10 mouse cellular contexts compared by ENCODE assay signal in genomic region chr2:181677096-181677754, GRCm38 (mm10). TPM values are rescaled to one million over a fixed set of nuclear protein-coding genes. Genes with fewer than 3 reads are reported as not detected.
DNase-seq lines count a peak whose midpoint lies in the region; ATAC-seq and TF ChIP-seq lines count a peak whose summit lies in the region.
"Had no signal": no experiment of that assay in that cellular context is flagged by ENCODE, and none has a peak within 500 bp of the region (broad histone marks: within the 10 kb centered on the region; RNA-seq: fewer than 3 reads in every experiment).

No protein-coding gene starts in this region.

- TF ChIP-seq POLR2A in thymus, adult 2 months (IDR thresholded peaks at IDR 0.05; ENCODE audit: control insufficient read depth, extremely low read depth, insufficient read depth, low read length, poor library complexity) = no peak

- no peaks in the 10 kb centered on the region for H3K36me3 ChIP-seq in hindbrain, embryonic 12.5 days
- no peaks in the 10 kb centered on the region for H3K36me3 ChIP-seq in hindbrain, embryonic 11.5 days (ENCODE audit: control insufficient read depth, insufficient read depth, low read length)
- no peaks in the 10 kb centered on the region for H3K36me3 ChIP-seq in embryonic facial prominence, embryonic 14.5 days (ENCODE audit: control insufficient read depth, insufficient read depth, low read length)
- no peaks in the 10 kb centered on the region for H3K36me3 ChIP-seq in intestine, embryonic 15.5 days
- no peaks in the 10 kb centered on the region for H3K36me3 ChIP-seq in thymus, adult 2 months (ENCODE audit: control insufficient read depth, insufficient read depth, low read length)
- H3K36me3 ChIP-seq: G1E had no signal

- no peak overlapping the region for H3K9ac ChIP-seq in hindbrain, embryonic 12.5 days
- H3K9ac ChIP-seq in hindbrain, embryonic 11.5 days (ENCODE audit: low read depth, low read length) = no peak overlapping the region
- no peak overlapping the region for H3K9ac ChIP-seq in embryonic facial prominence, embryonic 14.5 days (ENCODE audit: low read depth, low read length)
- H3K9ac ChIP-seq in intestine, embryonic 15.5 days = no peak overlapping the region

- peaks cover 34% of the 10 kb centered on the region for H3K4me1 ChIP-seq in hindbrain, embryonic 12.5 days
- H3K4me1 ChIP-seq in hindbrain, embryonic 11.5 days (replicated peaks; ENCODE audit: control insufficient read depth, insufficient read depth, low read length) = peaks cover 7% of the 10 kb centered on the region
- H3K4me1 ChIP-seq in embryonic facial prominence, embryonic 14.5 days (ENCODE audit: control insufficient read depth, insufficient read depth, low read length) = peaks cover 13% of the 10 kb centered on the region; the same call in 1 of the 2 replicates
- H3K4me1 ChIP-seq in intestine, embryonic 15.5 days (replicated peaks) = peaks cover 14% of the 10 kb centered on the region; the same call in 1 of the 2 replicates
- peaks cover 13% of the 10 kb centered on the region for H3K4me1 ChIP-seq in thymus, adult 2 months (replicated peaks; ENCODE audit: control insufficient read depth, insufficient read depth, low read length)

- H3K9me3 ChIP-seq in hindbrain, embryonic 12.5 days (replicated peaks) = no peaks in the 10 kb centered on the region
- no peaks in the 10 kb centered on the region for H3K9me3 ChIP-seq in hindbrain, embryonic 11.5 days (ENCODE audit: control insufficient read depth, low read length)
- no peaks in the 10 kb centered on the region for H3K9me3 ChIP-seq in embryonic facial prominence, embryonic 14.5 days (ENCODE audit: control insufficient read depth, low read length)
- H3K9me3 ChIP-seq in intestine, embryonic 15.5 days = no peaks in the 10 kb centered on the region
- H3K9me3 ChIP-seq: G1E had no signal

- peaks cover 14% of the 10 kb centered on the region for H3K27me3 ChIP-seq in hindbrain, embryonic 12.5 days
- peaks cover 6% of the 10 kb centered on the region for H3K27me3 ChIP-seq in hindbrain, embryonic 11.5 days (ENCODE audit: control insufficient read depth, insufficient read depth, low read length)
- peaks cover 15% of the 10 kb centered on the region for H3K27me3 ChIP-seq in embryonic facial prominence, embryonic 14.5 days (replicated peaks; ENCODE audit: control insufficient read depth, insufficient read depth, low read length)
- peaks cover 31% of the 10 kb centered on the region for H3K27me3 ChIP-seq in intestine, embryonic 15.5 days (replicated peaks)
- peaks cover 5% of the 10 kb centered on the region; the same call in 1 of the 2 replicates for H3K27me3 ChIP-seq in thymus, adult 2 months (ENCODE audit: control insufficient read depth, insufficient read depth, low read length)

- H3K4me2 ChIP-seq in hindbrain, embryonic 12.5 days (replicated peaks) = no peak overlapping the region
- no peak overlapping the region for H3K4me2 ChIP-seq in hindbrain, embryonic 11.5 days (replicated peaks; ENCODE audit: low read depth, low read length)
- H3K4me2 ChIP-seq in embryonic facial prominence, embryonic 14.5 days (ENCODE audit: low read depth, low read length) = no peak overlapping the region
- H3K4me2 ChIP-seq in intestine, embryonic 15.5 days (replicated peaks) = no peak overlapping the region

- no peak for TF ChIP-seq CTCF in thymus, adult 2 months (IDR thresholded peaks at IDR 0.05; ENCODE audit: borderline replicate concordance, control insufficient read depth, extremely low read depth, insufficient read depth, low read length, poor library complexity)

- DNase-seq in hindbrain, embryonic 11.5 days (ENCODE audit: low spot score) = no peak
- peak; percentile 16 for DNase-seq in embryonic facial prominence, embryonic 14.5 days (ENCODE audit: low spot score)
- peak; percentile 82 for DNase-seq in lung, postnatal 10 days
- DNase-seq in thymus, adult 2 months = no peak
- no peak for DNase-seq in cerebellum, adult 8-10 months
- DNase-seq in right cerebral cortex, postnatal 4 days = no peak

- ATAC-seq in hindbrain, embryonic 12.5 days (ENCODE audit: low FRiP score) = no peak
- ATAC-seq in hindbrain, embryonic 11.5 days (ENCODE audit: low FRiP score) = no peak
- ATAC-seq in embryonic facial prominence, embryonic 14.5 days (ENCODE audit: low read depth) = no peak
- no peak for ATAC-seq in intestine, embryonic 15.5 days

- H3K27ac ChIP-seq in hindbrain, embryonic 12.5 days = 0 out of 2 replicates have a peak overlapping the region, but pooled peaks have one; percentile 25
- no peak overlapping the region for H3K27ac ChIP-seq in hindbrain, embryonic 11.5 days (ENCODE audit: low read depth, low read length)
- H3K27ac ChIP-seq in embryonic facial prominence, embryonic 14.5 days (replicated peaks; ENCODE audit: low read depth, low read length) = no peak overlapping the region
- 0 out of 2 replicates have a peak overlapping the region, but pooled peaks have one; percentile 20 for H3K27ac ChIP-seq in intestine, embryonic 15.5 days
- no peak overlapping the region for H3K27ac ChIP-seq in thymus, adult 2 months (ENCODE audit: control insufficient read depth, insufficient read depth, low read length)

- WGBS in hindbrain, embryonic 12.5 days = 56% methylated on average over 5 of the region's 5 CpGs
- 58% methylated on average over 4 of the region's 5 CpGs for WGBS in hindbrain, embryonic 11.5 days
- 55% methylated on average over 5 of the region's 5 CpGs for WGBS in embryonic facial prominence, embryonic 14.5 days
- 66% methylated on average over 5 of the region's 5 CpGs for WGBS in intestine, embryonic 15.5 days
- 93% methylated on average over 5 of the region's 5 CpGs for WGBS in thymus, adult 2 months

- no peak overlapping the region for H3K4me3 ChIP-seq in hindbrain, embryonic 12.5 days
- no peak overlapping the region for H3K4me3 ChIP-seq in hindbrain, embryonic 11.5 days (ENCODE audit: low read depth, low read length)
- no peak overlapping the region for H3K4me3 ChIP-seq in embryonic facial prominence, embryonic 14.5 days (ENCODE audit: low read depth, low read length)
- H3K4me3 ChIP-seq in intestine, embryonic 15.5 days (replicated peaks) = no peak overlapping the region
- H3K4me3 ChIP-seq in thymus, adult 2 months (ENCODE audit: control insufficient read depth, insufficient read depth, low read length) = no peak overlapping the region
- H3K4me3 ChIP-seq: myocyte had no signal

RNA-seq across cellular contexts. Expression of gene Tcea2, which starts 2.9 kb away (rescaled TPM):
- polyA plus RNA-seq in hindbrain, embryonic 12.5 days (2016; fragmentation: Nextera tagmentation; extraction: Ambion mirVana) = 27.7 and 29.9 TPM in 2 replicates
- 20.7 and 21.2 TPM in 2 replicates for polyA plus RNA-seq in hindbrain, embryonic 11.5 days (2014; fragmentation: Nextera tagmentation; extraction: Ambion mirVana)
- 21.2 and 26.8 TPM in 2 replicates for polyA plus RNA-seq in embryonic facial prominence, embryonic 14.5 days (2014; fragmentation: Nextera tagmentation; extraction: Ambion mirVana)
- polyA plus RNA-seq in intestine, embryonic 15.5 days (2015; fragmentation: Nextera tagmentation; extraction: Ambion mirVana) = 14.9 and 15.7 TPM in 2 replicates
- 9.0 and 13.8 TPM in 2 replicates for polyA plus RNA-seq in thymus, adult 2 months (2012; rRNA removed)

RNA-seq across cellular contexts. Expression of gene Sox18, which starts 5.8 kb away (rescaled TPM):
- polyA plus RNA-seq in hindbrain, embryonic 12.5 days (2016; fragmentation: Nextera tagmentation; extraction: Ambion mirVana) = 21.4 and 22.0 TPM in 2 replicates
- 17.0 and 17.1 TPM in 2 replicates for polyA plus RNA-seq in hindbrain, embryonic 11.5 days (2014; fragmentation: Nextera tagmentation; extraction: Ambion mirVana)
- 43.9 and 46.5 TPM in 2 replicates for polyA plus RNA-seq in embryonic facial prominence, embryonic 14.5 days (2014; fragmentation: Nextera tagmentation; extraction: Ambion mirVana)
- polyA plus RNA-seq in intestine, embryonic 15.5 days (2015; fragmentation: Nextera tagmentation; extraction: Ambion mirVana) = 28.0 and 29.0 TPM in 2 replicates
- polyA plus RNA-seq in thymus, adult 2 months (2012; rRNA removed) = 21.7 and 21.8 TPM in 2 replicates
- polyA plus RNA-seq: G1E had no signal

RNA-seq across cellular contexts. Expression of gene Rgs19, which starts 16.6 kb away (rescaled TPM):
- 49.4 and 54.4 TPM in 2 replicates for polyA plus RNA-seq in hindbrain, embryonic 12.5 days (2016; fragmentation: Nextera tagmentation; extraction: Ambion mirVana)
- 62.2 and 63.7 TPM in 2 replicates for polyA plus RNA-seq in hindbrain, embryonic 11.5 days (2014; fragmentation: Nextera tagmentation; extraction: Ambion mirVana)
- 82.2 and 88.4 TPM in 2 replicates for polyA plus RNA-seq in embryonic facial prominence, embryonic 14.5 days (2014; fragmentation: Nextera tagmentation; extraction: Ambion mirVana)
- 37.4 and 39.4 TPM in 2 replicates for polyA plus RNA-seq in intestine, embryonic 15.5 days (2015; fragmentation: Nextera tagmentation; extraction: Ambion mirVana)
- 255 and 260 TPM in 2 replicates for polyA plus RNA-seq in thymus, adult 2 months (2012; rRNA removed)

RNA-seq across cellular contexts. Expression of gene Gm29797, which starts 20.4 kb away (rescaled TPM):
- polyA plus RNA-seq in hindbrain, embryonic 12.5 days (2016; fragmentation: Nextera tagmentation; extraction: Ambion mirVana) = 0.30 and 0.43 TPM in 2 replicates
- 0.35 TPM in 1 of 2 replicates, not detected in the other for polyA plus RNA-seq in hindbrain, embryonic 11.5 days (2014; fragmentation: Nextera tagmentation; extraction: Ambion mirVana)
- polyA plus RNA-seq in embryonic facial prominence, embryonic 14.5 days (2014; fragmentation: Nextera tagmentation; extraction: Ambion mirVana) = 0.47 TPM in 1 of 2 replicates, not detected in the other
- 1.3 and 3.1 TPM in 2 replicates for polyA plus RNA-seq in intestine, embryonic 15.5 days (2015; fragmentation: Nextera tagmentation; extraction: Ambion mirVana)
- polyA plus RNA-seq in thymus, adult 2 months (2012; rRNA removed) = 0.57 and 1.0 TPM in 2 replicates
- polyA plus RNA-seq: myocyte had no signal

RNA-seq across cellular contexts. Expression of gene Lkaaear1, which starts 21.0 kb away (rescaled TPM):
- not detected in 2 replicates for polyA plus RNA-seq in hindbrain, embryonic 12.5 days (2016; fragmentation: Nextera tagmentation; extraction: Ambion mirVana)
- polyA plus RNA-seq in hindbrain, embryonic 11.5 days (2014; fragmentation: Nextera tagmentation; extraction: Ambion mirVana) = not detected in 2 replicates
- not detected in 2 replicates for polyA plus RNA-seq in embryonic facial prominence, embryonic 14.5 days (2014; fragmentation: Nextera tagmentation; extraction: Ambion mirVana)
- not detected in 2 replicates for polyA plus RNA-seq in intestine, embryonic 15.5 days (2015; fragmentation: Nextera tagmentation; extraction: Ambion mirVana)
- not detected in 2 replicates for polyA plus RNA-seq in thymus, adult 2 months (2012; rRNA removed)
- polyA plus RNA-seq: G1E, myocyte had no signal

Comparison
In these comparisons a context has a peak if more than half of its experiments do, and no peak if none do; other contexts are left out.
1. H3K27ac ChIP-seq: peak in hindbrain, embryonic 12.5 days (single experiment) and intestine, embryonic 15.5 days (single experiment); none in hindbrain, embryonic 11.5 days (single experiment), embryonic facial prominence, embryonic 14.5 days (single experiment) and thymus, adult 2 months (single experiment).
2. DNase-seq: peak in embryonic facial prominence, embryonic 14.5 days (single experiment) and lung, postnatal 10 days (single experiment); none in hindbrain, embryonic 11.5 days (single experiment), thymus, adult 2 months (single experiment), cerebellum, adult 8-10 months (single experiment) and right cerebral cortex, postnatal 4 days (single experiment).